Mouse (Mus musculus) retina, postnatal 1 day (tissue): Measurements from ENCODE around the gene Cdkal1.

Experiments
- DNase-seq: peaks from one replicate; pipeline ENCODE4 v3.0.0-alpha.2; 2012

Cdkal1 gene

GRCm38 (mm10) chr13:29218594-29219230, 636.8 kb downstream of the Cdkal1 start:
- no peak for DNase-seq

- peak; percentile 42 for DNase-seq
Observed at GRCm38 (mm10) chr13:29210159-29211021, 645.1 kb downstream of the Cdkal1 start.

GRCm38 (mm10) chr13:29208749-29209148, 646.7 kb downstream of the Cdkal1 start:
- DNase-seq, result no peak

GRCm38 (mm10) chr13:29203856-29204255, 651.6 kb downstream of the Cdkal1 start:
- no peak for DNase-seq

GRCm38 (mm10) chr13:29203426-29203825, 652.0 kb downstream of the Cdkal1 start:
- no peak for DNase-seq

- no peak for DNase-seq
Observed at GRCm38 (mm10) chr13:29202562-29202961, 652.9 kb downstream of the Cdkal1 start.

- no peak for DNase-seq
Observed at GRCm38 (mm10) chr13:29199679-29200078, 655.8 kb downstream of the Cdkal1 start.

GRCm38 (mm10) chr13:29196798-29197498, 658.5 kb downstream of the Cdkal1 start:
- peak; percentile 53 for DNase-seq

GRCm38 (mm10) chr13:29195722-29196121, 659.8 kb downstream of the Cdkal1 start:
- DNase-seq, result peak; percentile 91

- DNase-seq, result no peak
Observed at GRCm38 (mm10) chr13:29194946-29195345, 660.5 kb downstream of the Cdkal1 start.

- no peak for DNase-seq
Observed at GRCm38 (mm10) chr13:29192697-29193096, 662.8 kb downstream of the Cdkal1 start.

GRCm38 (mm10) chr13:29190548-29190947, 664.9 kb downstream of the Cdkal1 start:
- no peak for DNase-seq

- no peak for DNase-seq
Observed at GRCm38 (mm10) chr13:29186748-29187147, 668.7 kb downstream of the Cdkal1 start.

- no peak for DNase-seq
Observed at GRCm38 (mm10) chr13:29185545-29185944, 669.9 kb downstream of the Cdkal1 start.

- no peak for DNase-seq
Observed at GRCm38 (mm10) chr13:29184545-29184944, 670.9 kb downstream of the Cdkal1 start.

- DNase-seq, result no peak
Observed at GRCm38 (mm10) chr13:29179861-29180260, 675.6 kb downstream of the Cdkal1 start.

GRCm38 (mm10) chr13:29179260-29179659, 676.2 kb downstream of the Cdkal1 start:
- no peak for DNase-seq

GRCm38 (mm10) chr13:29177889-29178486, 677.5 kb downstream of the Cdkal1 start:
- DNase-seq, result no peak

- DNase-seq, result no peak
Observed at GRCm38 (mm10) chr13:29169356-29169755, 686.1 kb downstream of the Cdkal1 start.

- no peak for DNase-seq
Observed at GRCm38 (mm10) chr13:29164845-29165524, 690.5 kb downstream of the Cdkal1 start.

GRCm38 (mm10) chr13:29162867-29163514, 692.5 kb downstream of the Cdkal1 start:
- DNase-seq, result no peak

GRCm38 (mm10) chr13:29162444-29162843, 693.0 kb downstream of the Cdkal1 start:
- no peak for DNase-seq
